Mouse (Mus musculus): ENCODE data around the gene Galnt7. TPM values are rescaled to one million over a fixed set of nuclear protein-coding genes. Genes with fewer than 3 reads are reported as not detected.

The Galnt7 gene
- total and polyA plus RNA-seq, 3 experiments = 11.1 to 138 (median 18.5) TPM

GRCm38 (mm10) chr8:57602511-57602910 lies 50.3 kb downstream of the Galnt7 start:
- DNase-seq (ENCODE audit: low read depth, low spot score) = peak; percentile 59
- peak overlapping the region; percentile 63 for H3K27ac ChIP-seq (ENCODE audit: control insufficient read depth, low read depth, low read length)
- peaks cover 3 to 9% of the 10 kb centered on the region in 2 experiments for H3K4me1 ChIP-seq (ENCODE audit: control insufficient read depth in 1 of 2, insufficient read depth in 2 of 2, low read length in 2 of 2)
- H3K27me3 ChIP-seq (ENCODE audit: control insufficient read depth in 1 of 2, insufficient read depth in 2 of 2, low read length in 2 of 2) = no peaks in the 10 kb centered on the region
- H3K9ac ChIP-seq (ENCODE audit: control insufficient read depth, low read depth, low read length, poor library complexity, severe bottlenecking) = peak overlapping the region; percentile 13
- H3K79me2 ChIP-seq (ENCODE audit: control insufficient read depth, insufficient read depth, low read length, poor library complexity) = no peaks in the 10 kb centered on the region
- peak overlapping the region; percentile 27 to 42; a peak in 2 of 4 replicates for H3K4me3 ChIP-seq (ENCODE audit: control insufficient read depth in 1 of 2, insufficient read depth in 1 of 2, low read depth in 2 of 2, low read length in 2 of 2)
- TF ChIP-seq MAX (IDR thresholded peaks at IDR 0.05; ENCODE audit: low read length) = no peak
- 0 out of 2 replicates have a peak, but pooled peaks have one; percentile 10 for TF ChIP-seq GATA1 (IDR thresholded peaks at IDR 0.05; ENCODE audit: low read depth, low read length)
- no peak for TF ChIP-seq JUND (IDR thresholded peaks at IDR 0.05; ENCODE audit: low read depth, low read length)
- no peaks in the 10 kb centered on the region for H3K9me3 ChIP-seq (replicated peaks; ENCODE audit: insufficient read depth, low read length)
- peaks cover 0 to 11% of the 10 kb centered on the region in 2 experiments; a peak in 2 of 4 replicates for H3K36me3 ChIP-seq (ENCODE audit: control insufficient read depth in 1 of 2, insufficient read depth in 2 of 2, low read length in 2 of 2)

DNA sequence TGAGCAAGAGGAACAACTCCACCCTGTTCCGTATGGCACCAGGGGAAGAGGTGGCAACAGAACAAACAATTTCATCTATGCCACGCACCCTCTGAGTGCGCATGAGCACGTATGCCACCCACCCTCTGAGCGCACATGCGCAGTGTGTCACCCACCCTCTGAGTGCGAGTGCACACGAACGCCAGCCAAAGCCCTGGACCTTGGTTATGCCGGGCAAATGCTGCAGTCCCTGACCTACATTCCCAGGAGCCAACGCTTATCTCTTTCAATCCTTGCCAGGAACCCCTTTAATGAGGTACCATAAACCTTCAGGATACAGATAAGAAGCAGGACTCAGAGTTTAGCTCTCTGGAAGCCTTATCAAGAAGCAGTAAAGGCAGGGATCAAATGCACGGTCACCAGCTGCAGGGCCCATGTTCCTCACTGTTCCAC lies 50.8 kb downstream of the Galnt7 start:
- H3K27ac ChIP-seq (ENCODE audit: control insufficient read depth, low read depth, low read length) = peak overlapping the region; percentile 63
- H3K4me1 ChIP-seq (ENCODE audit: control insufficient read depth in 1 of 2, insufficient read depth in 2 of 2, low read length in 2 of 2) = peaks cover 3 to 9% of the 10 kb centered on the region in 2 experiments
- peak overlapping the region; percentile 27 to 42 for H3K4me3 ChIP-seq (ENCODE audit: control insufficient read depth in 1 of 2, insufficient read depth in 1 of 2, low read depth in 2 of 2, low read length in 2 of 2)
- no peaks in the 10 kb centered on the region for H3K9me3 ChIP-seq (replicated peaks; ENCODE audit: insufficient read depth, low read length)
- peak overlapping the region; percentile 53 for H3K9ac ChIP-seq (ENCODE audit: control insufficient read depth, low read depth, low read length, poor library complexity, severe bottlenecking)
- H3K27me3 ChIP-seq (ENCODE audit: control insufficient read depth in 1 of 2, insufficient read depth in 2 of 2, low read length in 2 of 2) = no peaks in the 10 kb centered on the region
- H3K36me3 ChIP-seq (ENCODE audit: control insufficient read depth in 1 of 2, insufficient read depth in 2 of 2, low read length in 2 of 2) = peaks cover 0 to 11% of the 10 kb centered on the region in 2 experiments; a peak in 2 of 4 replicates
- DNase-seq (ENCODE audit: low read depth, low spot score) = peak; percentile 80
- H3K79me2 ChIP-seq (ENCODE audit: control insufficient read depth, insufficient read depth, low read length, poor library complexity) = no peaks in the 10 kb centered on the region
- TF ChIP-seq KAT2A (conservative IDR thresholded peaks at IDR 0.05; ENCODE audit: low read depth, low read length) (no peak), UBTF (IDR thresholded peaks at IDR 0.05; ENCODE audit: borderline replicate concordance, insufficient read depth, low read depth, low read length) (no peak), POLR2AphosphoS2 (IDR thresholded peaks at IDR 0.05; ENCODE audit: low read length) (0 out of 2 replicates have a peak, but pooled peaks have one; percentile 32), SIN3A (IDR thresholded peaks at IDR 0.05; ENCODE audit: low read length) (peak; percentile 6; the same call in 1 of the 2 replicates), CHD1 (IDR thresholded peaks at IDR 0.05; ENCODE audit: low read depth, low read length) (no peak), MAFK (IDR thresholded peaks at IDR 0.05; ENCODE audit: borderline replicate concordance, low read depth, low read length) (no peak), POLR2AphosphoS5 (IDR thresholded peaks at IDR 0.05; ENCODE audit: borderline replicate concordance, low read depth, low read length) (no peak), BHLHE40 (IDR thresholded peaks at IDR 0.05; ENCODE audit: borderline replicate concordance, low read depth, low read length) (no peak), JUND (IDR thresholded peaks at IDR 0.05; ENCODE audit: low read depth, low read length) (no peak), ZC3H11A (IDR thresholded peaks at IDR 0.05; ENCODE audit: low read depth, low read length) (no peak), MXI1 (IDR thresholded peaks at IDR 0.05; ENCODE audit: low read depth, low read length) (no peak), ZMIZ1 (IDR thresholded peaks at IDR 0.05; ENCODE audit: low read depth, low read length) (0 out of 2 replicates have a peak, but pooled peaks have one; percentile 40), CHD2 (IDR thresholded peaks at IDR 0.05; ENCODE audit: low read length) (no peak), POLR2A (IDR thresholded peaks at IDR 0.05; ENCODE audit: control insufficient read depth in 1 of 2, insufficient read depth in 1 of 2, low read depth in 1 of 2, low read length in 2 of 2, poor library complexity in 1 of 2) (peak in 1 of 2 experiments; percentile 45; a peak in 1 of 4 replicates), ZKSCAN1 (IDR thresholded peaks at IDR 0.05; ENCODE audit: low read depth, low read length) (no peak), MAX (IDR thresholded peaks at IDR 0.05; ENCODE audit: low read length) (peak; percentile 46; the same call in 1 of the 2 replicates), ZNF384 (IDR thresholded peaks at IDR 0.05; ENCODE audit: low read depth, low read length) (no peak), MYB (IDR thresholded peaks at IDR 0.05; ENCODE audit: low read depth, low read length) (no peak), ETS1 (IDR thresholded peaks at IDR 0.05; ENCODE audit: low read depth, low read length) (peak; percentile 47; the same call in 1 of the 2 replicates), TAL1 (IDR thresholded peaks at IDR 0.05; ENCODE audit: low read length) (peak; percentile 50), NRF1 (IDR thresholded peaks at IDR 0.05; ENCODE audit: insufficient read depth, low read depth, low read length, poor library complexity, severe bottlenecking) (peak; percentile 86), CTCF (IDR thresholded peaks at IDR 0.05 in 2 of 3, conservative IDR thresholded peaks at IDR 0.05 in 1 of 3; ENCODE audit: control insufficient read depth in 1 of 3, insufficient read depth in 1 of 3, low read depth in 2 of 3, low read length in 3 of 3, poor library complexity in 1 of 3, severe bottlenecking in 1 of 3) (no peak), GABPA (IDR thresholded peaks at IDR 0.05; ENCODE audit: low read depth, low read length) (no peak), MAZ (IDR thresholded peaks at IDR 0.05; ENCODE audit: low read depth, low read length) (no peak), USF2 (IDR thresholded peaks at IDR 0.05; ENCODE audit: borderline replicate concordance in 1 of 2, insufficient read depth in 1 of 2, low read depth in 1 of 2, low read length in 2 of 2) (no peak), ELF1 (IDR thresholded peaks at IDR 0.05; ENCODE audit: low read depth, low read length) (no peak), GATA1 (IDR thresholded peaks at IDR 0.05; ENCODE audit: low read depth, low read length) (peak; percentile 82), TBP (IDR thresholded peaks at IDR 0.05; ENCODE audit: low read depth, low read length) (no peak), MEF2A (IDR thresholded peaks at IDR 0.05; ENCODE audit: extremely low read depth, insufficient replicate concordance, low read depth, low read length, poor library complexity, severe bottlenecking) (no peak), MYC (IDR thresholded peaks at IDR 0.05; ENCODE audit: low read depth, low read length) (no peak)

Data from MEL (cell line).